Mouse (Mus musculus) CH12.LX (cell line): ENCODE results near the gene Casp7.

Source experiments
- JUND ChIP-seq: conservative IDR thresholded peaks from 2 replicates; pipeline ENCODE4 v1.6.1; 2011; ENCODE audit warnings: low read depth, low read length, improper control_type of control experiment
- KAT2A ChIP-seq: IDR thresholded peaks from 2 replicates; pipeline ENCODE4 v1.6.1; 2012; ENCODE audit warnings: low read length, improper control_type of control experiment, inconsistent platforms; ENCODE audit not compliant: insufficient replicate concordance
- TCF12 ChIP-seq: IDR thresholded peaks from 2 replicates; pipeline ENCODE4 v1.6.1; 2014; ENCODE audit warnings: low read depth, mild to moderate bottlenecking, inconsistent platforms, low read length, improper control_type of control experiment

DNA sequence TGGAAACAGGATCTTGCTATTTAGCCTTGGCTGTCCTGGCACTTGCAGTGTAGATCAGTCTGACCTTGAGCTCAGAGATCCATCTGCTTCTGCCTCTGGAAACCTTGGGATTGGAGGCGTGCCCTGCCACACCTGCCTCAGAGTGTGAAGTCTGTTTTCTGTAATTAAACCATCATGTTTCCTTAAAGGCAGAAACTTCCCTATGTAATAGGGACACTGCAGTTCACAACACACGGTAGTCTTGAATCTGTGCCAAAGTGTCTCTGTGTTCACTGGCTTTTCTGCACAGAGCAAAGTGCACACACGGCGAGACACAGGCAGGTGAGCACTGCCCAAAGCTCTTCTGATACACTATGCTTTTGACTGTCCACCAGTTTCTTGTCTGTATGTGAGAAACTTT lies 21.5 kb downstream of the Casp7 start:
- no peak for TF ChIP-seq JUND
- no peak for TF ChIP-seq KAT2A
- TF ChIP-seq TCF12, result no peak
